Mouse (Mus musculus) layer of hippocampus, adult 9-10 months (tissue): ENCODE data around the gene Mcm10.

Source experiments
- DNase-seq: peaks from one replicate; pipeline ENCODE4 v3.0.0; 2022; ENCODE audit warnings: low spot score

The Mcm10 gene

GRCm38 (mm10) chr2:5012491-5013324, at the start of gene Mcm10:
Gene Mcm10, minus strand, starts transcription at chr2:5012791.
- peak; percentile 85 for DNase-seq

GRCm38 (mm10) chr2:5061133-5061708, 48.6 kb upstream of the Mcm10 start:
- no peak for DNase-seq

- no peak for DNase-seq
These were observed 47.4 kb upstream of the Mcm10 start for GRCm38 (mm10) chr2:5059997-5060396.

DNA sequence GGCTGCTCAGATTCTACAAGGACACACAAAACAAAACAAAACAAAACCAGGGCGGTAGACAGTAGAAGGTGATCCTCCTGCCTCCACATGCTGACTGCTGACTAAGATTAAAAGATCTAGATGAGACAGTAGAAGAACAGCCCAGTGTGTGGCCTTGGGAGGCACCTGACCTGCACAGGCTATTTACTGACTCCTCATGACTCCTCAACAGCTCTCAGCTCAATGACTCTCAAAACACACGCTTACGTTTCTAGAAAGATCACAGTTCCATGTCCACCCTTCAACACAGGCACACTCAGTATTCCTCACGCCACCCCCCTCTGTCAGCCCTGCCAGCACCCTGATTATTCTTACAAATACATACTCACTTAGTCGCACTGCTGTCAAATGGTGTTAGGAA, 45.8 kb upstream of the Mcm10 start:
- no peak for DNase-seq

GRCm38 (mm10) chr2:5050562-5050961, 38.0 kb upstream of the Mcm10 start:
- DNase-seq: no peak

- DNase-seq: no peak
These were observed 34.4 kb upstream of the Mcm10 start for GRCm38 (mm10) chr2:5047016-5047415.

DNA sequence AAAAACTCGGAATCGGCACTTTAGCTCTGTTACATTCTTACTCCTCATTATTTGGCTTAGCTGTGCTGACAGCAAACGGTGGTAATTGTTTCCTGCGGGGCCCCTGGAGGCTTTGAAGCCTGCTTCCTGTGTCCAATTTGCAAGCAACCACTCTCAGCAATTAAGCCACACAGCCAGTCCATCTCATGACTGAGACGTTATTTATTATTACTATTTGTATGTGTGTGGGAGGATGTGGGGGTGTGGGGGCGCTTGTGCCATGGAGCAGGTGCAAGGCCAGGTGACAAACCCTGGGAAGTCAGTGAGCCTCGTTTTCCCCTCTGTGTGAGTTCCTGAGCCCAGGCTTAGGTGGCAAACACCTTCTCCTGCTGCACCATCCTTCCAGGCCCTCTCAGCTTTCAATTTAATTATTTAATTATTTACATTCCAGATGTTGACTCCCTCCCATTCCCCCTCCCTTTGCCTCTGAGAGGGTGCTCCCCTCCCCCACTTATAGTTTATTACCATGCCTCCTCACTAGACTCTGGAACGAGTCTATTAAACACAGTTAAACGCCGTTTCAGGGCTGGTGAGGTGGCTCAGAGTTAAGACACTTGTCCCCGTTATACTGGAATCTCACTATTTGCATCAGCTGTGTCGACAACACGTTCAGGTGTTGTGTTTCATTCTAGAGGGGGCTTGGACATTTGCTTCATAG, 32.8 kb upstream of the Mcm10 start:
- no peak for DNase-seq

GRCm38 (mm10) chr2:5044321-5044720, 31.7 kb upstream of the Mcm10 start:
- DNase-seq: no peak

GRCm38 (mm10) chr2:5043476-5043761, 30.8 kb upstream of the Mcm10 start:
- DNase-seq: no peak

DNA sequence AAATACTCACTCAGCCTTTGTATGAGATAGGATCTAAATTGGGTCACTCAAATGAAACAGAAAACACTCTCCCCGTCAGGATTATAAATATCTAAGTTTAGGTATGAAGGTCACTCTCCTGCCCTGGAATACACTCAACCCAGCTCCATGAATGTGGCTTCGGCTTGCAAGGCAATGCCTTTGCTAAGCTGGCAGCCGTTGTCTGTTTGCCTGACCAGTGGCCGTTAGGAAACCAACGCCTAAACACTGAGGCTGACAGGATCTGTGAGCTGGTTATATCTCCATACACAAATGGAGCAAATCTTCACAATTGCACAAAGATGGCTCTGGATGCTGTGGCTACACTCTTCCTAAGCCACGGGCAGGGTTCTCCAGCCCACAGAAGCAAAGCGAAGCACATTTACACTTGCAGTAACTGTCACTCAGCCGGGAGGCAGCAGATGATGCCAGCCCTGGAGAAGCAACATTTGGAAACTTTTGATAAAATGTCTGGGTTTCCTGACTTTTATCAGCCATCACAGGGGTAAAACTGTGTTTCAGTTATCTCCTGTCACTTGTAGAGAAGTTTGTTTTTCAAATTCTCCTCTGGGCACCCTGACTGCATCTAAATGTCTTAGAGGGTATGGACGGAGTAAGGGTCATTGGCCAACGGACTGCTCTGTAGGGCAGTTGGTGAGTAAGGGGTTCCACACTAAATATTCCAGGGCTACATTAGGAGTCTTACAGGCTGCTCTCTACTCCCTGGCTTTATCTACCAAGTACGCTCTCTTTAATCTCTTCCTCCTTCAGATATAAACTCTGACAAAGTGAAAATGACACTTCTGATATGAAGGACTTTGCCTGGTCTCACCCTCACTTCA, 30.3 kb upstream of the Mcm10 start:
- DNase-seq: no peak

DNA sequence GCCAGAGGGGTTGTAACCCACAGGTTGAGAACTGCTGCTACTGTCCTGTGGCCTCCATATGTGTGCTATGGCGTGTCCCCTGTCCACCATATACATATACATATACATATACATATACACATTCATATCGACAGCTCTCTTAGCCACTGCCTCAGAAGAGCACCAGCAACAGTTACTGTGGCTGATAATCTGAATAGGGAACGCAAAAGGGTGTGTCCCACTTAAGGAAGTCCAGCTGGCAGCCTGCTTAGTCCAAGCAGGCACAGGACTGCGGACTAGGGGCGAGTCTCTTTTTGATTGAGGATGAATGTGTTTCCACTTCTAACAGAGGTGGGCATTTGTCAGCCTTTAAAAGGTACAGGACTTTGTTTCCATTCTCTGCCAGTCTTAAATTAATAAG, 29.3 kb upstream of the Mcm10 start:
- no peak for DNase-seq

- DNase-seq: no peak
These were observed 27.9 kb upstream of the Mcm10 start for GRCm38 (mm10) chr2:5040281-5041161.

DNA sequence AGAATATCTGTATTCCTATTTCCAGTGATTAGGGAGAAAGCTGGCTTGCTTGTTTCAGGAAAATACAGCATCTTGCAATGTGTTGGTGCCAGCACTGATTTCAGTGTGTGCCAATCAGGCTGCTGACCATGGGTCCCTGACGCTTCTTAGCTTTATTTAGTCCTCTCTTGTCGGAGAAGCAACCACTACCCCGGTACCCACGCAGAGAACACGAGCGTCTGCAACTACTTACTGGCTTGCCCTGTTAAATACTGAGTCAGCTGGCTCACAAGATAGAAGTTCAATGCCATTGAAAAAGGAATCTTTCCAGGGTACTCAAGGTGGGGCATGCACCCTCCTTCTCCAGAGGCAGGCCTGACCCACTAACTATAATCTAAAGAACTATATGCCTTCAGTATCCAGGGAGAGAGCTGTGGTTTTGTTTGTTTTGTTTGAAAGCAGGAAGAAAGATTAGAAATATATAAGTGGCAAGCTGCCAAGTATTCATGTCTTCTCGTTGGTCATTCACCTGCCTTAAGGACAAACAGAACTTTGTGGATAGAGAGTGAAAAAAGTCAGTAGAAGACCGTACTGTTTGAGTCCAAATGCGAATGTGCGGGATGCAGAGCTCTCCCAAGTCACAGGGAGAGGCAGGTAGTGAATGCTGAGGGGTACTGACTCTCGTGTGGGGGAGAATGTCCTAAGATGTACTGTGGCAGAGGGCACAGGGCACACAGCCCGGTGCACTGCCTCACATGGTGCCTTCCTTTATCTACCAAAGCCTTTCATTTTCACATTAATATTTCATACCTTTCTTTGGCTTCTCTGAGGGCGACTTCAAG, 27.0 kb upstream of the Mcm10 start:
- no peak for DNase-seq

- DNase-seq: no peak
These were observed 25.7 kb upstream of the Mcm10 start for GRCm38 (mm10) chr2:5038320-5038719.

DNA sequence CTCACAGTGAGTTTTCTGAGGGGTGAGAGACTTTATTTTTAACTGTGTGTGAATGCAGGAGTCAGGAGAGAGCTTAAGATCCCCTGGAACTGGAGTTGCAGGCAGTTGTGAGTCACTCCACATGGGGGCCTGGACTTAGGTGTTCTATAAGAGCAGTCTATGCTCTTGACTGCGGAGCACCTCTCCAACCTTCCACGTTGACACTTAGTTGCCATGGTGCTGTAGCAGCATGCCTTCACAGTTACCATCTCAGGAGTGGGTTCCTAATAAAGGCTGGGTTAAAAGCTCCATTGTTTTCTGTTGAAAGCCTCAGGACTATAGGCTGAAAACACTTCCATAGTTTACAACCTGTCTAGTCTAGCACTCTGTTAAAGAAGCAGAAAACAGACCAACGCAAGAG, 24.8 kb upstream of the Mcm10 start:
- DNase-seq: no peak

DNA sequence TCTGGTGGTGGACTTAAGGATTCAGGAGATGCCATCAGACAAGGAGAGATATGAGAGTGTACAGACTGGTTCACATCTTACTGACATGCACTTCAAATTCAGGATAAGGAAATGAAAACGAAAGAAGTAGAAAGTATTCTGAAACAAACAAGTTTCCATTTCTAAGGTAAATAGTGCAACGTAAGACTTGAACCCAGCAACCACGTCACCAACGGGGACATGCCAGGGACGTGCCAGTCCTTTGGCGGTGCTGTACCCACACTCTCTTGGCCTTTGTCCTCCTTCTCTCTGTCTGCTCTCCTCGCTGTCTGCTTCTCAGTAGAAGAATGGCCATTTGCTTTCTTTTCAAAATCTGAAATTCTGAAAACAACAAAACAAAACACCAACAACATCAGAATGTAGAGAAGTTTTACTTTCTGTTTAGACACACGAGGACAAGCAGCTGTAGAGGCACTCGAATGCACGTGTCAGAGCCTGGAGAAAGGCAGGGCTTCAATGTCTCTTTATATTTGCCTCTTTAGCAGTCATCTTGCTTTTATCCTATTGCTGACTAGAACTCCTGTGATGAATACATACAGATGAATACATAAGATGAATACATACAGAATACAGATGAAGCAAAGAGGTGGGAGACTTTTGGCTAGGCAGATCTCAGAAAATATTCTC, 24.0 kb upstream of the Mcm10 start:
- no peak for DNase-seq

DNA sequence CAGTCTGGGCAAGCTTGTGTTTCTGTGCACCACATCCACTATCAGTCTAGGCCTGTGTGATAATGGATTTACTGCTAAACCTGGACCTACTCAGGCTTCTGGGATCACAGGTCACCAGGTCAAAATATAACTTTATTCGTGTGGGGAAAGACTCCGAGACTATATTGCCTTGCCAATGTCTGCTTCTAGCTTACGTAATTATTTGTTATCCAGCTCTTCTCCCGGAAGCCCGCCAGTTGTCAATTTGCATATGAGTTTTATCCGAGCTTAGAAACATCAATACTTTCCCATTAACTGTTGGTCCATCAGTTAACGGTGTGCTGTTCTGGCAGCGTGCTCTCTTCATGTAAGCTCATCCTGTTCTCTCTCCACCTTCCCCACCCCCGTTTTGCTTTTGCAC, 22.6 kb upstream of the Mcm10 start:
- DNase-seq: no peak

DNA sequence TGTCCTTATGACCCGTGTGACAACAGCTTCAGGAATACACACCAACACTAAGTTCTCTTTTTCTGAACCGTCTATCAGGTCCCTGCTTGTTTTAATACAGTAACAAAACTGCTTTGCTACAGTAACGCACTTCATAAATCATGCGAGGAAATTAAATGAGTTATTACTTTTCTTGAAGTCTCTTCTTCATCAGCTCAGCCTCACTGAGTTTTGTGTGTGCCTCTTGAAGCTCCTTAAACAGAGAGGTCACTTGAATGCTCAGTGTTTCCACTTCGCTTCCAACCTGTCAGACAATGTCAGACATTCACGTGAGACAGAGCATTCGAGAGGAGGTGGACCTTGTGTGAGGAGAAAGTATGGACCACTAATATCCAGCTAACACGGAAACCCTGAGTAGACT, 22.2 kb upstream of the Mcm10 start:
- no peak for DNase-seq

DNA sequence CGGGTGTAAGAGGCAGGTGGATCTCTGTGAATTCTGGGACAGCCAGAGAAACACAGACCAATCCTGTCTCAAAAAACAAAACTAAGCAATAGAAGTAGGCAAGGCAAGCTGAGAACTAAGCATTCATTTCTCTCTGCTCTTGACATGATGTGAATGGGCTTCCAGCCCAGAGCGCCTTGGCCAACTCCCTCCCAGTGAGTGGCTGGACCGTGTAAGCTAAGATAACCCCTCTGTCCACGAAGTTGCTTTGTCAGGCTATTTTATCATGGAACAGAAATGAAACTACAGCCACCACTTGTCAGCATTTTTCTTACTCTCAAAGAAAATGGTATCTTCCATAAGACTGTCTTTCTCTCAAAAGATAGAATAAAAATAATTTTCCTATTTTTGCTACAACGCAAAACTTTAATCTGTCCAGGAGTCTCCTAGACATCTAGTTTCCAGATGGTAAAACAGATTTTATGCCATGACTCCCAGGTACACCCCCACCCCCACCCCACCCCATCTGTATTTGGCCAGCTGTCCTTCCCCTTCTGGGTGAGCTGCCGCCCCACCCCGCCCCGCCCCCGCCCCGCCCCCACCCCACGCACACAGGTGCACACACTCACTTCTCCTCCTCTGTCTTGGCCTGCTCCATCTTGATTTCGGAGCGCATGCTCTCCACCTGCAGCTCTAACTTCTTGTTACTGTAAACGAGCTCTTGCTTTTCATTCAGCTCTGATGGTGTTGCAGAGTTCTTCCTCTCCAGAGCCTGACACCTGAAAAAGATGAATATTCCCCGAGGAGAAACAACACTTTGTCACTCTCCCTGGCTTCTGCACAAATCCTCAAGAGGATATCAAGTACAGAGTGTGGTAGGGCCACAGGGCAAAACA, 21.2 kb upstream of the Mcm10 start:
- DNase-seq: no peak
